Mouse (Mus musculus) layer of hippocampus, adult 9-10 months (tissue): ENCODE data around the gene Stat5b.

Source experiments
- DNase-seq: peaks from one replicate; pipeline ENCODE4 v3.0.0; 2022; ENCODE audit warnings: low spot score

The Stat5b gene

GRCm38 (mm10) chr11:100840866-100841265 lies 9.7 kb downstream of the Stat5b start:
- DNase-seq, result no peak

GRCm38 (mm10) chr11:100839523-100839922 lies 11.0 kb downstream of the Stat5b start:
- no peak for DNase-seq

DNA sequence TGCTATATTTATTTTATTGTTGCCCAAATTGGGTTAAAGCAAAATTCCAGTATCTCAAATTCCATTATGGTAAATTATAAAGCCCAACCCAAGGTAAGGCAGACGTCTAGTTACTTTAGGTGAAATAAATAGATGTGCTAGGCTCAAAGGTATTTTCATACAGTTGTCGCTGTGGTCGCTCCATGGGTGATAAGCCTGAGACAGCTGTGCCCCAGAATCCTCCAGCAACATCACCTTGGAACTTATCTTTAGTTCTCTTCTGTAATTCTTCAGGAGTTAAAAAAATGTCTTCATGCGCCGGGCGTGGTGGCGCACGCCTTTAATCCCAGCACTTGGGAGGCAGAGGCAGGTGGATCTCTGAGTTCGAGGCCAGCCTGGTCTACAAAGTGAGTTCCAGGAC lies 11.6 kb downstream of the Stat5b start:
- DNase-seq, result no peak

- DNase-seq, result no peak
Measured at GRCm38 (mm10) chr11:100836923-100837702, 13.4 kb downstream of the Stat5b start.

- no peak for DNase-seq
Measured at GRCm38 (mm10) chr11:100833466-100833865, 17.1 kb downstream of the Stat5b start.

DNA sequence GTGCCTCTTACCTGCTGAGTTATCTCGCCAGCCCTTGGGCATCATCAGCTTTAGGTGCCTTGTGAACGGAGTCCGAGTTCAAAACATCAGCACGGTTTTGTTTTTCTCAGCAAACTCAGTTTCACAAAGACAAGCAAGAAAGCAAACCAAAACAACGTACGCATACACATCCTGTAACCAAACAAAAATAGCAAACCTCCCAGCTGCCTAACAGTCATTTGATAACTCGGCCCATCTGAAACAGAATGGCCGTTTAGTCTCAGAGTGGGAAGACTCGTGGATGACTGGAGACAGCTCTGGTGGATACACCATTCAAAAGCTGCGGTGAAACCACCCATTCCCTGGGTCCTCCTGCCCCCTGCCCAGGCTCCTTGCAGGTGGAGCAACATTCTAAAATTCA lies 19.1 kb downstream of the Stat5b start:
- no peak for DNase-seq

- DNase-seq, result no peak
Measured at GRCm38 (mm10) chr11:100829691-100830090, 20.8 kb downstream of the Stat5b start.

- no peak for DNase-seq
Measured at GRCm38 (mm10) chr11:100828676-100829151, 21.8 kb downstream of the Stat5b start.

DNA sequence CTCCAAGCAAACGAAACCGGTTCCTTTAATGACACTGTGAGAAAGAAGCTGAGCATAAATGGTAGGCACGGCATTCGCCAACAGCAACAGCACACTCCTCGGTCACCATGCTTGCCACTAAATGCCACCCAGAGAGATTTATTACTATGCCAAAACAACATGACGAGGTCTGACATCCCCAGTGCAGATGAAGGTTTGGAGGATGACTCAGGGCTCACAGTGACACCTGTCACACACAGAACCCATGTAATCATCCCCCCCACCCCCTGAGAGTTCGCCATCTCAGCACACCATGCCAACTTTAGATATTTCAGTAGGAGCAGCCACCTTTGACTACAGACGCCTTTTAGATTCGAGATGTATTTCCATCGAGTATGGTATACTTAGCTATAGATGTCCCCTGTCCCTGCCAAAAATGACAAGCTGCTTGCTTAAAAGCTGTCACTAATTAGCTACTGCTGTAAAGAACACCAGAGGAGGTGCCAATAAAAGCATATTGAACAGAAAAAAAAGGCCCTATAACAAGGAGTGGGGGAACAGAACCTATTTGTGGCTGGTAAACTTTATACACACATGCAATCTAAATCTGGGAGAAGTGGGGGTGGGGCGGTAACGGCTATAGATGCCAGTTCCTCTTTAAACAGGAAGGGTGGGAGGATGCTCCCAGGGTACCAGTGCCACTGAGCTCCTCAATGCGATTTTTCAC lies 24.2 kb downstream of the Stat5b start:
- DNase-seq, result no peak

DNA sequence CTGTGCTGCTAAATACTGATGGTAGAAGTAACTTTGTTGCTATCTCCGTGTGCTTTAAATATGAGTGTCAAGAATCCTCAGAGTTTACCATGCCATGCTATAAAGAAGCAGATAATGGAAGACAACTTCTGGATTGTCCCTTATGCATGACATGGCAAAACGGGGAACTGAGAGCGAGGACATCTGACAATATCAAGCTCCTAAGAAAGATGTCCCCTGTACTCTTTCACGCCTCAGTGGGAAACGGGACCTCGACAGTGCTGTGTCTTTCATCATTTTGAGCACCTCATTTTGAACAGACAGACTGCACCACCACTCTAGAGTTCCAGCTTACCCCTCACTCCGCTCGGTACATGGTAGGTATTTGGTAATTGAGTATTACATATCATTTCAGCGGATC lies 25.1 kb downstream of the Stat5b start:
- no peak for DNase-seq

- no peak for DNase-seq
Measured at GRCm38 (mm10) chr11:100824496-100824895, 26.0 kb downstream of the Stat5b start.

GRCm38 (mm10) chr11:100823543-100824313 lies 26.8 kb downstream of the Stat5b start:
- no peak for DNase-seq

GRCm38 (mm10) chr11:100822365-100822764 lies 28.2 kb downstream of the Stat5b start:
- DNase-seq, result no peak

- DNase-seq, result no peak
Measured at GRCm38 (mm10) chr11:100821605-100822220, 28.8 kb downstream of the Stat5b start.

DNA sequence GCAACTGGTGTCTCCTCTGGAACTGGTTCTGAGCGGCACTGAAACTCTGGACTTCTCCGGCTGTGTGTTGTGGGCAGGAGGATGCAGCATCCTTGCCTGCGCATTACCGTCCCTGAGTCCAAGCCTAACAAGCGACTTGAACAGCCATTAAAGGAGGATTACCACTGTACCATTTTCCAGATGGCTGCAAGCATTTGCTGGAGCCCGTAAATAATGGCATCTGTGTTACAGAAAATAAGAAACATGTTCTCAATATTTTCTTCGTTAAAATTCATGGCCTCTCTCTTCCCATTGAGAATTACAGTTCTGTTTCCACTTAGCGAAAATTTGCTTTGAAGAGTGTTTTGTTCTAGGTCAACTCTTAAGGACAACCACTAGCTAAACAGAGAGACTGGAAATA lies 30.5 kb downstream of the Stat5b start:
- no peak for DNase-seq

- DNase-seq, result no peak
Measured at GRCm38 (mm10) chr11:100819626-100820025, 30.9 kb downstream of the Stat5b start.

DNA sequence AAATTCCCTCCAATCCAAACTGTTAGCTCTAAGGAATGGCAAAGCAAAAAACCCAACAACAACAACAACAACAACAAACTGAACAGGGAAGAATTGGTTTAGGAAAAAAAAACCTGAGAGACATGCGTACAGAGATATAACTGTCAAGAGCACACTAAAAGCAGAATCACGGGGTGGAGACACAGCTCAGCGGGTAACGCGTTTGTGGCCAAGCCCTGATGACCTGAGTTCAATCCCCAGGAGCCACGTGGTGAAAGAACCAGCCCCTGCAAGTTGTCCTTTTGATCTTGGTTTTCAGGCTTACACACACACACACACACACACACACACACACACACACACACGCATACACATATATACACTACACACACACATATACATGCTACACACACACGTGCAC lies 31.5 kb downstream of the Stat5b start:
- no peak for DNase-seq

GRCm38 (mm10) chr11:100818359-100819012 lies 32.0 kb downstream of the Stat5b start:
- DNase-seq, result no peak

DNA sequence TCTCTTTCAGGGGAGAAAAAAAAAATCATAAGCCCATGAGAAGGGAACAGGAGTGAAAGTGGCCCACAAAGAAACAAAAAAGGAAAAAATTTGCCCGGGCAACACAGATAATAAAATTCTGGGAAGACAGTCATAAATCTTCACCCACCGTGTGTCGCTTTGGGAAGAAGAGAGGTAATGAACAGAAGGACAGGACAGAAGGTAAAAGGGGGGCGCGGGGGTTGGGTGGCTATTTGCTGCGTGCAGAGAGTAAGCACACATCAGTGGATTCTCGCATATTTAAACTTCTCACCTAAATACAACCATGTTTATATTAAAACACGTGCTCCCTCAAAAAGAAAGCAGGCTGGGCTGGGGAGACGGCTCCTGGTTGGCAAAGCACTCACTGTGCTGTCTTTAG lies 33.2 kb downstream of the Stat5b start:
- no peak for DNase-seq

GRCm38 (mm10) chr11:100816801-100817200 lies 33.7 kb downstream of the Stat5b start:
- DNase-seq, result no peak

DNA sequence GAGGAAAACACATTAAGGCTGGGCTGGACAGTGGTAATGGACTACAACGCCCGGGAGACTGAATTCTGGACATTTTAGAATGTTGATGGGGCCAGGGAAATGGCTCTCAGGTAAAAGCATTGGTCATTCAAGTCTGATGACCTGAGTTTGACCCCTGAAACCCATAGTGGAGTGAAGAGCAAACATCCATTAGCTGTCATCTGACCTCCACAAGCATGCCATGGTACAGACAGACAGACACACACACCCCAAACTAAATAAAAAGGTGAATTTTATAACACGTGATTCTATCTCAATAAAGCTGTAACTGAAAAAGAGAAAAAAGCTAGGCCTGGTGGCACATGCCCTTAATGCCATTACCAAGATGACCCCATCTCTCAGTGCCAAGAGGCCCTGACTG lies 34.2 kb downstream of the Stat5b start:
- DNase-seq, result no peak

GRCm38 (mm10) chr11:100814498-100814897 lies 36.0 kb downstream of the Stat5b start:
- DNase-seq, result no peak
